Mouse (Mus musculus): ENCODE results near the gene Mcpt2. TPM values are rescaled to one million over a fixed set of nuclear protein-coding genes. Genes with fewer than 3 reads are reported as not detected.
"Not testable (repeated sequence)": the region's sequence is repeated elsewhere in the genome, so short reads cannot be mapped to it uniquely, and the experiment has no call there.

Mcpt2 gene
- polyA plus RNA-seq (2016; fragmentation: Nextera tagmentation; extraction: Ambion mirVana) = not detected in 2 replicates

DNA sequence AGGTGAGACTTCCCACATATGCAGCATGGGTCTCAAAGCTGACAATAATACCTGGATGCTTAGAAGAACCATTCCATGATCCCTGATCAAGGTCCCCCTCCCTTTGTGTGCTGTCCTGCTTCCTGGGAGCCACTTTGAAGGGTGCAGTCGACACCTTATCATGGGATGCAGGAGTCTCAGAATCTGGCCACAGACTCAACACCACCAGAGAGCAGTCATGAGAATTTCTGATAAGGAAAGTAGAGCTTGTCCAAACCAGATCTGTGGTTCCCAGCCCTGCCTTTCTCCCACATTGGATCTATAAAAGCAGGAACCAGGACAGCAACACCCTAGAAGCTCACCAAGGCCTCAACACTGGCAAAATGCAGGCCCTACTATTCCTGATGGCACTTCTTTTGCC is at the start of gene Mcpt2:
Gene Mcpt2 (plus strand): TSS at position 250 of the 400 bp plus-strand sequence.
- H3K4me1 ChIP-seq (replicated peaks); ATAC-seq (ENCODE audit: insufficient number of reproducible peaks, insufficient read depth, low FRiP score, low TSS enrichment, low read depth); H3K4me3 ChIP-seq (replicated peaks); H3K36me3 ChIP-seq; H3K9ac ChIP-seq (replicated peaks); H3K27ac ChIP-seq; H3K9me3 ChIP-seq; H3K27me3 ChIP-seq; H3K4me2 ChIP-seq: not testable (repeated sequence)
- 74% methylated on average over 1 of the region's 1 CpGs for WGBS

DNA sequence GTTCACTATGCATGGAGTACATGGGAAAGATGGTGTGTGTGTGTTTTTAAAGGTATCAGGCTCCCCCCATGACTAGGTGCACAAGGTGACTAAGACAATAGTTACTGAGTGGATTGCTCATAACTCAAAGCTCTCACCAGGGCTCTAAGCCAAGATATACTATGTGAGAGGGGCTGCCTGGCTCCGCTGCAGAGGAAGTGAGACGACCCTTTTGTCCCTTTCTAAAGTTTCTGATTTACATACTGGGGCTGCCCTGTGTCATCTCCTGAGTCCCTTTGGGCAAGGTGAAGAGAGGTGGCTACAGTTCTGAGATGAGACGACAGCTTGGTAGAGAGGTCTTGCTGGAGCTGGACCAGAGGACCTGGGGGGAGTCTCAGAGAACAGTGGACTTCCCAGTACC is 28.7 kb upstream of the Mcpt2 start:
- H3K27ac ChIP-seq = no peak overlapping the region
- no peaks in the 10 kb centered on the region for H3K36me3 ChIP-seq
- 63% methylated on average over 3 of the region's 3 CpGs for WGBS
- H3K4me3 ChIP-seq (replicated peaks) = no peak overlapping the region
- H3K27me3 ChIP-seq = no peaks in the 10 kb centered on the region
- no peak overlapping the region for H3K4me2 ChIP-seq
- H3K9me3 ChIP-seq = no peaks in the 10 kb centered on the region
- H3K9ac ChIP-seq (replicated peaks) = no peak overlapping the region
- ATAC-seq (ENCODE audit: insufficient number of reproducible peaks, insufficient read depth, low FRiP score, low TSS enrichment, low read depth) = no peak
- H3K4me1 ChIP-seq (replicated peaks) = no peaks in the 10 kb centered on the region

DNA sequence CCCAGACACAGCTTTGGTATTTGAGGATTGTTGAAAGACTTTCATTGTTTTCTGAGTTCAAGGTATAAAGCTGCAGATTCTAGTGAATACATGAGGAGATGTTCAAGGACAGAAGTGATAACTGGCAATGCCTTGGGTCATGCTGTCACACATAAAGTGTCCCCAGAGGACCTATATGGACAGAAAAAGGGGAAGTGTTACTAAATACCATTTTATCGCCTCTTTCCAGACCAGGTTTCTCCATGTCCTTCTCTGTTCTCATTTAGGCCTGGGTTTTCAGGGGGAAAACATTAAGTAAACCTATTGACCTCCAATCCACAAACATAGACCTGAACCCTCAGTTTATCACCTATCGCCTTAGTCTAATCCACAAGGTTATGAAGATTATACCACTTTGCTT is 27.9 kb upstream of the Mcpt2 start:
- no peak overlapping the region for H3K27ac ChIP-seq
- no peak overlapping the region for H3K9ac ChIP-seq (replicated peaks)
- no peaks in the 10 kb centered on the region for H3K36me3 ChIP-seq
- H3K4me1 ChIP-seq (replicated peaks) = no peaks in the 10 kb centered on the region
- no peak for ATAC-seq (ENCODE audit: insufficient number of reproducible peaks, insufficient read depth, low FRiP score, low TSS enrichment, low read depth)
- no peak overlapping the region for H3K4me2 ChIP-seq
- WGBS = 85% methylated on average over 2 of the region's 2 CpGs
- no peaks in the 10 kb centered on the region for H3K9me3 ChIP-seq
- no peaks in the 10 kb centered on the region for H3K27me3 ChIP-seq
- H3K4me3 ChIP-seq (replicated peaks) = no peak overlapping the region

- H3K36me3 ChIP-seq; H3K27me3 ChIP-seq; H3K4me3 ChIP-seq (replicated peaks); H3K4me2 ChIP-seq; H3K9me3 ChIP-seq; H3K9ac ChIP-seq (replicated peaks); H3K27ac ChIP-seq; ATAC-seq (ENCODE audit: insufficient number of reproducible peaks, insufficient read depth, low FRiP score, low TSS enrichment, low read depth); H3K4me1 ChIP-seq (replicated peaks): not testable (repeated sequence)
- 76% methylated on average over 3 of the region's 3 CpGs for WGBS
These were observed 24.2 kb upstream of the Mcpt2 start, which contains the start of gene Mcpt1 for GRCm38 (mm10) chr14:56017671-56018070. Mcpt1 (plus strand) TSS chr14:56017971.

- H3K9me3 ChIP-seq = no peaks in the 10 kb centered on the region
- H3K4me2 ChIP-seq = no peak overlapping the region
- no peak overlapping the region for H3K27ac ChIP-seq
- H3K4me3 ChIP-seq (replicated peaks) = no peak overlapping the region
- no peaks in the 10 kb centered on the region for H3K27me3 ChIP-seq
- no peaks in the 10 kb centered on the region for H3K36me3 ChIP-seq
- ATAC-seq (ENCODE audit: insufficient number of reproducible peaks, insufficient read depth, low FRiP score, low TSS enrichment, low read depth) = no peak
- H3K9ac ChIP-seq (replicated peaks) = no peak overlapping the region
- 70% methylated on average over 1 of the region's 1 CpGs for WGBS
- no peaks in the 10 kb centered on the region for H3K4me1 ChIP-seq (replicated peaks)
These were observed 22.4 kb upstream of the Mcpt2 start for GRCm38 (mm10) chr14:56019446-56019845.

DNA sequence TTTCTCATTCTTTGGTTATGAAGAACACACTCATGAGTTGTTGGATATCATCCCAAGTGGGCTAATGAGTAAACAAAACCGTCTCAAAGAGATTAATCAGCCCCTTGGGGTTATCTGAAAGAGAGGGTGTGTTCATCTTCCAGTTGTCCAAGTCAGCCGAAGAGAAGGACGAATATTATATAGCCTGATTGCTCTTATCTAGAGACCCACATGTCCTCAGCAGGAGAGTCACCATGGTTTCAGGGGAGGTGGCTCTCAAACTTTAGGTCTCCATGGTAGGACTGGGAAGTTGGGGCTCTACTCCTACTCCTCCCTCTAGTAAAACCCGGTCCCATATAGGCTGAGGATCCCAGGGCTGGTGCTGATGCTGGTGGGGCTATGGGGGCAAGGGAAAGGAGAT is 20.5 kb upstream of the Mcpt2 start:
- not testable (repeated sequence) for H3K9me3 ChIP-seq; ATAC-seq (ENCODE audit: insufficient number of reproducible peaks, insufficient read depth, low FRiP score, low TSS enrichment, low read depth); H3K27me3 ChIP-seq; H3K27ac ChIP-seq; H3K36me3 ChIP-seq; H3K9ac ChIP-seq (replicated peaks); H3K4me1 ChIP-seq (replicated peaks); H3K4me3 ChIP-seq (replicated peaks); H3K4me2 ChIP-seq
- 81% methylated on average over 4 of the region's 4 CpGs for WGBS

GRCm38 (mm10) chr14:56030395-56030794 is 11.4 kb upstream of the Mcpt2 start, which contains the start of gene Mcpt9:
Mcpt9 (minus strand) TSS chr14:56030495.
- H3K9ac ChIP-seq (replicated peaks); H3K4me2 ChIP-seq; ATAC-seq (ENCODE audit: insufficient number of reproducible peaks, insufficient read depth, low FRiP score, low TSS enrichment, low read depth); H3K27me3 ChIP-seq; H3K36me3 ChIP-seq; H3K4me1 ChIP-seq (replicated peaks); H3K4me3 ChIP-seq (replicated peaks); H3K9me3 ChIP-seq; H3K27ac ChIP-seq: not testable (repeated sequence)
- WGBS = 78% methylated on average over 3 of the region's 3 CpGs

DNA sequence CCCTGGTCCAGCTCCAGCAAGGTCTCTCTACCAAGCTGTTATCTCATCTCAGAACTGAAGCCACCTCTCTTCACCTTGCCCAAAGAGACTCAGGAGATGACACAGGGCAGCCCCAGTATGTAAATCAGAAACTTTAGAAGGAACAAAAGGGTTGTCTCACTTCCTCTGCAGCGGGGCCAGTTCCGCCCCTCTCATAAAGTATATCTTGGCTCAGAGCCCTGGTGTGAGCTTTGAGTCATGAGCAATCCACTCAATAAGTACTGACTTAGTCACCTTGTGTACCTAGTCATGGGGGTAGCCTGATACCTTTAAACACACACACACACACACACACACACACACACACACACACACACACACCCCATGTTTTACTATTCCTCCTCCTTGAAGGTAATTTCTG is 7.4 kb upstream of the Mcpt2 start:
- H3K27me3 ChIP-seq = no peaks in the 10 kb centered on the region
- H3K4me3 ChIP-seq (replicated peaks) = no peak overlapping the region
- no peak overlapping the region for H3K27ac ChIP-seq
- H3K4me2 ChIP-seq = no peak overlapping the region
- H3K36me3 ChIP-seq = no peaks in the 10 kb centered on the region
- H3K4me1 ChIP-seq (replicated peaks) = no peaks in the 10 kb centered on the region
- H3K9ac ChIP-seq (replicated peaks) = no peak overlapping the region
- 80% methylated on average over 2 of the region's 2 CpGs for WGBS
- no peaks in the 10 kb centered on the region for H3K9me3 ChIP-seq
- no peak for ATAC-seq (ENCODE audit: insufficient number of reproducible peaks, insufficient read depth, low FRiP score, low TSS enrichment, low read depth)

GRCm38 (mm10) chr14:56055408-56055807 is 13.6 kb downstream of the Mcpt2 start:
- H3K4me2 ChIP-seq = no peak overlapping the region
- 84% methylated on average over 3 of the region's 3 CpGs for WGBS
- H3K4me3 ChIP-seq (replicated peaks) = no peak overlapping the region
- H3K27me3 ChIP-seq = no peaks in the 10 kb centered on the region
- no peaks in the 10 kb centered on the region for H3K36me3 ChIP-seq
- no peaks in the 10 kb centered on the region for H3K4me1 ChIP-seq (replicated peaks)
- H3K9me3 ChIP-seq = no peaks in the 10 kb centered on the region
- no peak overlapping the region for H3K27ac ChIP-seq
- no peak for ATAC-seq (ENCODE audit: insufficient number of reproducible peaks, insufficient read depth, low FRiP score, low TSS enrichment, low read depth)
- H3K9ac ChIP-seq (replicated peaks) = no peak overlapping the region

DNA sequence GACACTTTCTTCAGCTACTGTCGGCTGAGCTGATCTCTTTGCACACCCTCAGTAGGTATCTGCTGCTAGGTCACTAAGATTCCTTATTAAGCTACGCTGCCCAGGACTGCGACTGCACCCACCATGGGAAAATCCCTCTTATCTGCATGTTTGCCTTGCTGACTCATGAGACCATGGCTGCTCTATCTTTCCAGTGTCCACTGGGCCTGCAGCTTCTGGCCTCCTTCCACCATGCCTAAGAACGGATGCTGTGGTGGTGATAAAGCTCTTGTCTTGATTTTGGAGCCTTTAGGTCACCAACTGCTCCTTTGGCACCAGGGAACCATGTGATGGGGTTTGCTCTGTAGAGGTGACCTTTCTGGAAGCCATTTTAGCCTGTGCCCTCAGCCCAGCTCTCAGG is 15.9 kb downstream of the Mcpt2 start:
- H3K4me1 ChIP-seq (replicated peaks) = no peaks in the 10 kb centered on the region
- WGBS = 79% methylated on average over 4 of the region's 4 CpGs
- no peak overlapping the region for H3K9ac ChIP-seq (replicated peaks)

DNA sequence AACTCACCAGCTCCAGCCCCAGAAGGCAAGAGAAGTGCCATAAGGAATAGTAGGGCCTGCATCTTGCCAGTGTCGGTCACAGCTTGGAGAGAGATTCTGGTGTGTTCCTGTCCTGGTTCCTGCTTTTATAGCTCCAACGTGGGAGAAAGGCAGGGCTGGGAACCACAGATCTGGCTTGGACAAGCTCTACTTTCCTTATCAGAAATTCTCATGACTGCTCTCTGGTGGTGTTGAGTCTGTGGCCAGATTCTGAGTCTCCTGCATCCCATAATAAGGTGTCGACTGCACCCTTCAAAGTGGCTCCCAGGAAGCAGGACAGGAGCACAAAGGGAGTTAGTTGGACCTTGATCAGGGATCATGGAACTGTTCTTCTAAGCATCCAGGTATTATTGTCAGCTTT is 20.4 kb downstream of the Mcpt2 start, which contains the start of gene Mcpt4:
Gene Mcpt4 (minus strand): TSS at position 101 of the 400 bp plus-strand sequence.
- 65% methylated on average over 3 of the region's 3 CpGs for WGBS
- H3K27ac ChIP-seq; H3K27me3 ChIP-seq; H3K4me1 ChIP-seq (replicated peaks); ATAC-seq (ENCODE audit: insufficient number of reproducible peaks, insufficient read depth, low FRiP score, low TSS enrichment, low read depth); H3K4me3 ChIP-seq (replicated peaks); H3K4me2 ChIP-seq; H3K9me3 ChIP-seq; H3K36me3 ChIP-seq; H3K9ac ChIP-seq (replicated peaks): not testable (repeated sequence)

More for the DNA sequence above, 15.9 kb downstream of the Mcpt2 start:
- Histone ChIP-seq H3K27ac (no peak overlapping the region), H3K27me3 (no peaks in the 10 kb centered on the region), H3K9me3 (no peaks in the 10 kb centered on the region), H3K4me2 (no peak overlapping the region), H3K4me3 (replicated peaks) (no peak overlapping the region), H3K36me3 (no peaks in the 10 kb centered on the region)
- ATAC-seq (ENCODE audit: insufficient number of reproducible peaks, insufficient read depth, low FRiP score, low TSS enrichment, low read depth) = no peak

- H3K4me1 ChIP-seq (replicated peaks) = no peaks in the 10 kb centered on the region
- H3K36me3 ChIP-seq = no peaks in the 10 kb centered on the region
- no peak for ATAC-seq (ENCODE audit: insufficient number of reproducible peaks, insufficient read depth, low FRiP score, low TSS enrichment, low read depth)
- no peak overlapping the region for H3K9ac ChIP-seq (replicated peaks)
- WGBS = 88% methylated on average over 4 of the region's 4 CpGs
- H3K9me3 ChIP-seq = no peaks in the 10 kb centered on the region
- H3K4me2 ChIP-seq = no peak overlapping the region
- H3K4me3 ChIP-seq (replicated peaks) = no peak overlapping the region
- H3K27ac ChIP-seq = no peak overlapping the region
- H3K27me3 ChIP-seq = no peaks in the 10 kb centered on the region
These were observed 40.2 kb downstream of the Mcpt2 start for GRCm38 (mm10) chr14:56082016-56082415.
